In genomic region chr13:46601386-46601785, GRCm38 (mm10) we compare ENCODE assay signal across 22 mouse cellular contexts.
DNase-seq lines count a peak whose midpoint lies in the region; ATAC-seq and TF ChIP-seq lines count a peak whose summit lies in the region.
"Had no signal": no experiment of that assay in that cellular context is flagged by ENCODE, and none has a peak within 500 bp of the region (broad histone marks: within the 10 kb centered on the region; RNA-seq: fewer than 3 reads in every experiment).

No protein-coding gene starts in this region.

- WGBS in forebrain, postnatal 0 days, result 38% methylated on average over 2 of the region's 2 CpGs
- 94% methylated on average over 2 of the region's 2 CpGs for WGBS in forebrain, embryonic 11.5 days

- no peak overlapping the region for H3K27ac ChIP-seq in forebrain, postnatal 0 days (ENCODE audit: low read depth, low read length)
- no peak overlapping the region for H3K27ac ChIP-seq in forebrain, embryonic 11.5 days (ENCODE audit: low read depth, low read length)
- H3K27ac ChIP-seq: forebrain, embryonic 10.5 days; gastrocnemius, adult 2 months; hindbrain, embryonic 10.5 days; hindbrain, embryonic 13.5 days had no signal

- H3K4me3 ChIP-seq in forebrain, postnatal 0 days (ENCODE audit: low read depth, low read length), result no peak overlapping the region
- no peak overlapping the region for H3K4me3 ChIP-seq in forebrain, embryonic 11.5 days (ENCODE audit: low read depth, low read length)
- H3K4me3 ChIP-seq: forebrain, embryonic 10.5 days; gastrocnemius, adult 2 months; hindbrain, embryonic 10.5 days; hindbrain, embryonic 13.5 days had no signal

- TF ChIP-seq CTCF in forebrain, postnatal 0 days (IDR thresholded peaks at IDR 0.05; ENCODE audit: low read depth), result no peak
- no peak for TF ChIP-seq CTCF in brain, embryonic 14.5 days (IDR thresholded peaks at IDR 0.05; ENCODE audit: borderline replicate concordance, extremely low read depth, insufficient read depth, insufficient read length)

- no peak overlapping the region for H3K4me2 ChIP-seq in forebrain, postnatal 0 days (ENCODE audit: low read depth)
- H3K4me2 ChIP-seq in forebrain, embryonic 11.5 days (ENCODE audit: low read depth, low read length, severe bottlenecking), result no peak overlapping the region
- H3K4me2 ChIP-seq: heart, embryonic 11.5 days; hindbrain, embryonic 13.5 days had no signal

- no peaks in the 10 kb centered on the region for H3K36me3 ChIP-seq in forebrain, postnatal 0 days (ENCODE audit: insufficient read depth)
- no peaks in the 10 kb centered on the region for H3K36me3 ChIP-seq in forebrain, embryonic 11.5 days (ENCODE audit: control insufficient read depth, insufficient read depth, low read length)
- H3K36me3 ChIP-seq: forebrain, embryonic 10.5 days; hindbrain, embryonic 10.5 days; hindbrain, embryonic 13.5 days had no signal

- H3K9me3 ChIP-seq in forebrain, postnatal 0 days (ENCODE audit: low read length), result no peaks in the 10 kb centered on the region
- no peaks in the 10 kb centered on the region for H3K9me3 ChIP-seq in forebrain, embryonic 11.5 days (ENCODE audit: control insufficient read depth, low read length)
- H3K9me3 ChIP-seq: forebrain, embryonic 10.5 days; hindbrain, embryonic 10.5 days; hindbrain, embryonic 13.5 days had no signal

- peak; percentile 28 for DNase-seq in forebrain, postnatal 0 days
- no peak for DNase-seq in forebrain, embryonic 11.5 days (ENCODE audit: low spot score)
- peak; percentile 4 for DNase-seq in 3T3-L1 (ENCODE audit: low read depth, low spot score)
- peak; percentile 73 for DNase-seq in Muller cell, postnatal 12 days (ENCODE audit: inconsistent ontology term)
- peak; percentile 69 for DNase-seq in brain, embryonic 14.5 days (ENCODE audit: low read depth)
- no peak for DNase-seq in testis, postnatal 10 days (ENCODE audit: low spot score)
- no peak for DNase-seq in layer of hippocampus, adult 18-20 months (ENCODE audit: low spot score in 2 of 2)
- DNase-seq: adrenal gland, adult 2 months; adrenal gland, postnatal 14 days; cerebellum, adult 18-20 months; cerebellum, adult 9-10 months; cerebellum, postnatal 14 days; gastrocnemius, adult 2 months; gastrocnemius, postnatal 14 days; heart, postnatal 36 days had no signal

- H3K9ac ChIP-seq in forebrain, postnatal 0 days, result no peak overlapping the region
- H3K9ac ChIP-seq in forebrain, embryonic 11.5 days (ENCODE audit: low read length), result no peak overlapping the region
- H3K9ac ChIP-seq: hindbrain, embryonic 13.5 days had no signal

- no peak for ATAC-seq in forebrain, postnatal 0 days
- ATAC-seq in forebrain, embryonic 11.5 days (replicated peaks; ENCODE audit: low FRiP score), result no peak
- ATAC-seq: CD4-positive, CD25-positive, alpha-beta regulatory T cell, adult 4 months; forebrain, embryonic 16.5 days; intestine, postnatal 0 days had no signal

- H3K4me1 ChIP-seq in forebrain, postnatal 0 days (ENCODE audit: insufficient read depth), result peaks cover 4% of the 10 kb centered on the region; the same call in 1 of the 2 replicates
- H3K4me1 ChIP-seq in forebrain, embryonic 11.5 days (replicated peaks; ENCODE audit: control insufficient read depth, insufficient read depth, low read length), result no peaks in the 10 kb centered on the region

- TF ChIP-seq POLR2A in brain, embryonic 14.5 days (IDR thresholded peaks at IDR 0.05; ENCODE audit: borderline replicate concordance, extremely low read depth, insufficient read depth, insufficient read length, poor library complexity, severe bottlenecking), result no peak

- H3K27me3 ChIP-seq in forebrain, postnatal 0 days (ENCODE audit: insufficient read depth, low read length), result no peaks in the 10 kb centered on the region
- H3K27me3 ChIP-seq in forebrain, embryonic 11.5 days (ENCODE audit: control insufficient read depth, insufficient read depth, low read length), result no peaks in the 10 kb centered on the region
- H3K27me3 ChIP-seq: hindbrain, embryonic 13.5 days had no signal

Comparison
In these comparisons a context has a peak if more than half of its experiments do, and no peak if none do; other contexts are left out.
1. DNase-seq: peak in forebrain, postnatal 0 days (single experiment), 3T3-L1 (single experiment), Muller cell, postnatal 12 days (single experiment) and brain, embryonic 14.5 days (single experiment); none in forebrain, embryonic 11.5 days (single experiment), testis, postnatal 10 days (single experiment) and layer of hippocampus, adult 18-20 months (0 of 2).